Mouse (Mus musculus) heart, embryonic 16.5 days (tissue): ENCODE results near the gene Ctso. TPM values are rescaled to one million over a fixed set of nuclear protein-coding genes. Genes with fewer than 3 reads are reported as not detected.

Experiments used
- ATAC-seq: fragments of 200-750 bp; cut with Nextera tagmentation; replicated peaks from 2 replicates; pipeline ENCODE4 v1.8.0; 2017; ENCODE audit warnings: moderate number of reproducible peaks; ENCODE audit not compliant: insufficient read depth, low FRiP score; ENCODE audit errors: extremely low read depth
- H3K27ac ChIP-seq: fragments of 300-500 bp; sonication (generic); 2 replicates; pipeline ENCODE4 v1.5.1; 2014; ENCODE audit warnings: mild to moderate bottlenecking, low read length, control low read depth, moderate library complexity
- H3K27me3 ChIP-seq: fragments of 300-500 bp; sonication (generic); 2 replicates; pipeline ENCODE4 v1.6.1; 2014; ENCODE audit warnings: low read length, mixed read lengths; ENCODE audit not compliant: control insufficient read depth, insufficient read depth
- H3K36me3 ChIP-seq: fragments of 300-500 bp; sonication (generic); 2 replicates; pipeline ENCODE4 v1.6.1; 2014; ENCODE audit not compliant: control insufficient read depth, insufficient read depth
- H3K4me1 ChIP-seq: fragments of 300-500 bp; sonication (generic); 2 replicates; pipeline ENCODE4 v1.6.1; 2014; ENCODE audit warnings: low read length, mixed read lengths; ENCODE audit not compliant: control insufficient read depth, insufficient read depth
- H3K4me2 ChIP-seq: fragments of 300-500 bp; sonication (generic); 2 replicates; pipeline ENCODE4 v1.6.1; 2014; ENCODE audit warnings: low read depth, mild to moderate bottlenecking, control low read depth, low read length
- H3K4me3 ChIP-seq: fragments of 300-500 bp; sonication (generic); 2 replicates; pipeline ENCODE4 v1.5.1; 2014; ENCODE audit warnings: mild to moderate bottlenecking, control low read depth, low read length
- H3K9ac ChIP-seq: fragments of 300-500 bp; sonication (generic); 2 replicates; pipeline ENCODE4 v1.6.1; 2014; ENCODE audit warnings: low read length, control low read depth
- H3K9me3 ChIP-seq: fragments of 300-500 bp; sonication (generic); replicated peaks from 2 replicates; pipeline ENCODE4 v1.6.1; 2016; ENCODE audit warnings: low read length; ENCODE audit not compliant: control insufficient read depth
- WGBS: fragments of 180-500 bp; shearing (Covaris S2); extraction: QIAGEN DNeasy Blood & Tissue Kit; methylation state at CpG from one replicate; pipeline ENCODE4 v1.1.7; 2014; 5-methylcytosine and 5-hydroxymethylcytosine counted together
- polyA plus RNA-seq: library from polyadenylated mRNA; unstranded; fragments of >200 nt; fragmentation: Nextera tagmentation; extraction: Ambion mirVana; gene quantifications from 2 replicates; pipeline ENCODE4 v1.2.1, GENCODE M21; 2015

The Ctso gene
- polyA plus RNA-seq, 1 experiment from 2014 or later: 22.1 TPM

GRCm38 (mm10) chr3:81919681-81920080, 12.7 kb upstream of the Ctso start:
- no peaks in the 10 kb centered on the region for H3K4me1 ChIP-seq
- H3K9me3 ChIP-seq: no peaks in the 10 kb centered on the region
- WGBS: 55% methylated on average over 3 of the region's 3 CpGs
- no peak overlapping the region for H3K4me2 ChIP-seq
- H3K9ac ChIP-seq: no peak overlapping the region
- H3K27me3 ChIP-seq: no peaks in the 10 kb centered on the region
- no peaks in the 10 kb centered on the region for H3K36me3 ChIP-seq
- no peak overlapping the region for H3K27ac ChIP-seq
- no peak overlapping the region for H3K4me3 ChIP-seq
- ATAC-seq: no peak

- ATAC-seq: 0 out of 2 replicates have a peak, but pooled peaks have one; percentile 28
- H3K36me3 ChIP-seq: no peaks in the 10 kb centered on the region
- no peak overlapping the region for H3K27ac ChIP-seq
- no peaks in the 10 kb centered on the region for H3K27me3 ChIP-seq
- H3K9ac ChIP-seq: no peak overlapping the region
- no peaks in the 10 kb centered on the region for H3K9me3 ChIP-seq
- no peaks in the 10 kb centered on the region for H3K4me1 ChIP-seq
- no peak overlapping the region for H3K4me3 ChIP-seq
- 26% methylated on average over 4 of the region's 4 CpGs for WGBS
- H3K4me2 ChIP-seq: no peak overlapping the region
Measured at GRCm38 (mm10) chr3:81922910-81923309, 9.5 kb upstream of the Ctso start.

GRCm38 (mm10) chr3:81924931-81925330, 7.5 kb upstream of the Ctso start:
- no peaks in the 10 kb centered on the region for H3K9me3 ChIP-seq
- H3K27ac ChIP-seq: no peak overlapping the region
- H3K9ac ChIP-seq: no peak overlapping the region
- no peaks in the 10 kb centered on the region for H3K4me1 ChIP-seq
- no peak overlapping the region for H3K4me3 ChIP-seq
- 0% methylated on average over 1 of the region's 1 CpGs for WGBS
- no peaks in the 10 kb centered on the region for H3K36me3 ChIP-seq
- ATAC-seq: no peak
- no peak overlapping the region for H3K4me2 ChIP-seq
- H3K27me3 ChIP-seq: no peaks in the 10 kb centered on the region

GRCm38 (mm10) chr3:81925856-81926255, 6.5 kb upstream of the Ctso start:
- H3K27me3 ChIP-seq: no peaks in the 10 kb centered on the region
- H3K4me3 ChIP-seq: no peak overlapping the region
- no peaks in the 10 kb centered on the region for H3K9me3 ChIP-seq
- no peak overlapping the region for H3K27ac ChIP-seq
- no peaks in the 10 kb centered on the region for H3K4me1 ChIP-seq
- ATAC-seq: no peak
- H3K9ac ChIP-seq: no peak overlapping the region
- WGBS: 28% methylated on average over 5 of the region's 5 CpGs
- no peak overlapping the region for H3K4me2 ChIP-seq
- H3K36me3 ChIP-seq: no peaks in the 10 kb centered on the region

- no peak overlapping the region for H3K9ac ChIP-seq
- H3K36me3 ChIP-seq: no peaks in the 10 kb centered on the region
- no peaks in the 10 kb centered on the region for H3K27me3 ChIP-seq
- ATAC-seq: no peak
- no peak overlapping the region for H3K4me3 ChIP-seq
- no peaks in the 10 kb centered on the region for H3K9me3 ChIP-seq
- no peak overlapping the region for H3K4me2 ChIP-seq
- WGBS: 49% methylated on average over 9 of the region's 9 CpGs
- H3K4me1 ChIP-seq: no peaks in the 10 kb centered on the region
- no peak overlapping the region for H3K27ac ChIP-seq
Measured at GRCm38 (mm10) chr3:81926764-81927325, 5.6 kb upstream of the Ctso start.

GRCm38 (mm10) chr3:81929073-81929472, 3.3 kb upstream of the Ctso start:
- ATAC-seq: no peak

GRCm38 (mm10) chr3:81931695-81932094, 706 bp upstream of the Ctso start:
- H3K36me3 ChIP-seq: no peaks in the 10 kb centered on the region
- no peaks in the 10 kb centered on the region for H3K27me3 ChIP-seq
- no peak overlapping the region; the same call in 1 of the 2 replicates for H3K4me2 ChIP-seq
- 77% methylated on average over 3 of the region's 3 CpGs for WGBS
- H3K9ac ChIP-seq: no peak overlapping the region
- H3K4me3 ChIP-seq: no peak overlapping the region
- ATAC-seq: no peak
- H3K4me1 ChIP-seq: peaks cover 6% of the 10 kb centered on the region
- H3K9me3 ChIP-seq: no peaks in the 10 kb centered on the region
- no peak overlapping the region for H3K27ac ChIP-seq

More at GRCm38 (mm10) chr3:81929073-81929472, 3.3 kb upstream of the Ctso start:
- WGBS: 36% methylated on average over 1 of the region's 1 CpGs
- Histone ChIP-seq H3K9ac (no peak overlapping the region), H3K27me3 (no peaks in the 10 kb centered on the region), H3K27ac (no peak overlapping the region), H3K4me1 (peaks cover 2% of the 10 kb centered on the region; the same call in 1 of the 2 replicates), H3K4me3 (no peak overlapping the region), H3K4me2 (no peak overlapping the region), H3K36me3 (no peaks in the 10 kb centered on the region), H3K9me3 (no peaks in the 10 kb centered on the region)

GRCm38 (mm10) chr3:81933348-81933747, 947 bp downstream of the Ctso start:
- no peaks in the 10 kb centered on the region for H3K27me3 ChIP-seq
- no peak overlapping the region for H3K9ac ChIP-seq
- no peak overlapping the region; the same call in 1 of the 2 replicates for H3K4me2 ChIP-seq
- H3K36me3 ChIP-seq: no peaks in the 10 kb centered on the region
- no peak overlapping the region; the same call in 1 of the 2 replicates for H3K4me3 ChIP-seq
- H3K9me3 ChIP-seq: no peaks in the 10 kb centered on the region
- H3K4me1 ChIP-seq: peaks cover 6% of the 10 kb centered on the region
- ATAC-seq: no peak
- WGBS: 71% methylated on average over 4 of the region's 4 CpGs
- no peak overlapping the region for H3K27ac ChIP-seq

- no peak for ATAC-seq
- no peak overlapping the region for H3K9ac ChIP-seq
- WGBS: 27% methylated on average over 3 of the region's 3 CpGs
- H3K36me3 ChIP-seq: no peaks in the 10 kb centered on the region
- no peak overlapping the region for H3K4me2 ChIP-seq
- H3K27me3 ChIP-seq: no peaks in the 10 kb centered on the region
- H3K4me1 ChIP-seq: peaks cover 11% of the 10 kb centered on the region
- no peaks in the 10 kb centered on the region for H3K9me3 ChIP-seq
- H3K4me3 ChIP-seq: no peak overlapping the region
- H3K27ac ChIP-seq: no peak overlapping the region
Measured at GRCm38 (mm10) chr3:81938924-81939323, 6.5 kb downstream of the Ctso start.
